Mouse (Mus musculus): ENCODE data around the gene Vasp. TPM values are rescaled to one million over a fixed set of nuclear protein-coding genes. Genes with fewer than 3 reads are reported as not detected.

Vasp gene
- polyA plus RNA-seq, 1 experiment from 2014 or later: 45.6 TPM

GRCm38 (mm10) chr7:19302264-19303045 is 30.8 kb upstream of the Vasp start:
- DNase-seq (no peak), ATAC-seq (ENCODE audit: low read depth) (no peak)
- Histone ChIP-seq H3K27me3 (peaks cover 63% of the 10 kb centered on the region), H3K9me3 (replicated peaks) (no peaks in the 10 kb centered on the region), H3K9ac (no peak overlapping the region), H3K4me2 (peak overlapping the region; percentile 23; the same call in 1 of the 2 replicates), H3K4me3 (replicated peaks) (no peak overlapping the region), H3K36me3 (no peaks in the 10 kb centered on the region), H3K4me1 (replicated peaks) (peaks cover 24% of the 10 kb centered on the region), H3K27ac (no peak overlapping the region)
- WGBS (ENCODE audit: insufficient replicate concordance): 42% methylated on average over 13 of the region's 13 CpGs

GRCm38 (mm10) chr7:19301461-19302263 is 30.0 kb upstream of the Vasp start:
- WGBS (ENCODE audit: insufficient replicate concordance): 12% methylated on average over 16 of the region's 16 CpGs

GRCm38 (mm10) chr7:19300501-19301421 is 29.1 kb upstream of the Vasp start:
- Histone ChIP-seq H3K9ac (0 out of 2 replicates have a peak overlapping the region, but pooled peaks have one; percentile 36), H3K36me3 (no peaks in the 10 kb centered on the region), H3K4me1 (replicated peaks) (peaks cover 28% of the 10 kb centered on the region), H3K27ac (no peak overlapping the region), H3K9me3 (replicated peaks) (no peaks in the 10 kb centered on the region), H3K4me2 (peak overlapping the region; percentile 35), H3K27me3 (peaks cover 46% of the 10 kb centered on the region), H3K4me3 (replicated peaks) (peak overlapping the region; percentile 50)
- DNase-seq (peak; percentile 43), ATAC-seq (ENCODE audit: low read depth) (peak; percentile 85)
- WGBS (ENCODE audit: insufficient replicate concordance): under 1% methylated on average over 29 of the region's 29 CpGs

More at GRCm38 (mm10) chr7:19301461-19302263, 30.0 kb upstream of the Vasp start:
- DNase-seq (no peak), ATAC-seq (ENCODE audit: low read depth) (no peak)
- Histone ChIP-seq H3K9ac (peak overlapping the region; percentile 44), H3K27ac (no peak overlapping the region), H3K4me1 (replicated peaks) (peaks cover 24% of the 10 kb centered on the region), H3K9me3 (replicated peaks) (no peaks in the 10 kb centered on the region), H3K4me2 (peak overlapping the region; percentile 23), H3K4me3 (replicated peaks) (peak overlapping the region; percentile 10), H3K36me3 (no peaks in the 10 kb centered on the region), H3K27me3 (peaks cover 55% of the 10 kb centered on the region)

- Histone ChIP-seq H3K9me3 (replicated peaks) (no peaks in the 10 kb centered on the region), H3K4me2 (no peak overlapping the region), H3K27ac (no peak overlapping the region), H3K9ac (no peak overlapping the region), H3K36me3 (no peaks in the 10 kb centered on the region), H3K4me3 (replicated peaks) (no peak overlapping the region), H3K27me3 (peaks cover 30% of the 10 kb centered on the region), H3K4me1 (replicated peaks) (peaks cover 27% of the 10 kb centered on the region)
- ATAC-seq (ENCODE audit: low read depth) (no peak), DNase-seq (no peak)
- WGBS (ENCODE audit: insufficient replicate concordance): 18% methylated on average over 3 of the region's 3 CpGs
Observed at GRCm38 (mm10) chr7:19299194-19299593, 27.6 kb upstream of the Vasp start.

- 78% methylated on average over 5 of the region's 5 CpGs for WGBS (ENCODE audit: insufficient replicate concordance)
- Histone ChIP-seq H3K4me2 (no peak overlapping the region), H3K4me3 (replicated peaks) (no peak overlapping the region), H3K9ac (no peak overlapping the region), H3K4me1 (replicated peaks) (peaks cover 29% of the 10 kb centered on the region), H3K27me3 (peaks cover 16% of the 10 kb centered on the region), H3K9me3 (replicated peaks) (no peaks in the 10 kb centered on the region), H3K36me3 (no peaks in the 10 kb centered on the region), H3K27ac (no peak overlapping the region)
- ATAC-seq (ENCODE audit: low read depth) (no peak), DNase-seq (no peak)
Observed at GRCm38 (mm10) chr7:19297794-19298193, 26.2 kb upstream of the Vasp start.

GRCm38 (mm10) chr7:19297034-19297433 is 25.4 kb upstream of the Vasp start:
- peaks cover 35% of the 10 kb centered on the region for H3K4me1 ChIP-seq (replicated peaks)
- no peak overlapping the region for H3K27ac ChIP-seq
- no peaks in the 10 kb centered on the region for H3K36me3 ChIP-seq
- 72% methylated on average over 6 of the region's 6 CpGs for WGBS (ENCODE audit: insufficient replicate concordance)
- no peaks in the 10 kb centered on the region for H3K9me3 ChIP-seq (replicated peaks)
- ATAC-seq (ENCODE audit: low read depth) (no peak), DNase-seq (no peak)
- no peak overlapping the region for H3K4me2 ChIP-seq
- peaks cover 9% of the 10 kb centered on the region for H3K27me3 ChIP-seq
- no peak overlapping the region for H3K9ac ChIP-seq
- no peak overlapping the region for H3K4me3 ChIP-seq (replicated peaks)

- DNase-seq (peak; percentile 81), ATAC-seq (ENCODE audit: low read depth) (peak; percentile 47)
- H3K9me3 ChIP-seq (replicated peaks): no peaks in the 10 kb centered on the region
- H3K9ac ChIP-seq: peak overlapping the region; percentile 61
- H3K4me3 ChIP-seq (replicated peaks): peak overlapping the region; percentile 55
- no peaks in the 10 kb centered on the region for H3K36me3 ChIP-seq
- H3K27me3 ChIP-seq: no peaks in the 10 kb centered on the region
- peak overlapping the region; percentile 76 for H3K4me2 ChIP-seq
- H3K4me1 ChIP-seq (replicated peaks): peaks cover 42% of the 10 kb centered on the region
- 10% methylated on average over 21 of the region's 22 CpGs for WGBS (ENCODE audit: insufficient replicate concordance)
- no peak overlapping the region for H3K27ac ChIP-seq
Observed at GRCm38 (mm10) chr7:19295503-19296185, 24.0 kb upstream of the Vasp start.

GRCm38 (mm10) chr7:19290969-19291596 is 19.5 kb upstream of the Vasp start:
- DNase-seq (no peak), ATAC-seq (ENCODE audit: low read depth) (peak; percentile 78)
- Histone ChIP-seq H3K4me3 (replicated peaks) (peak overlapping the region; percentile 62), H3K9me3 (replicated peaks) (no peaks in the 10 kb centered on the region), H3K4me2 (peak overlapping the region; percentile 88), H3K4me1 (replicated peaks) (peaks cover 44% of the 10 kb centered on the region), H3K27me3 (peaks cover 16% of the 10 kb centered on the region), H3K27ac (peak overlapping the region; percentile 75), H3K9ac (peak overlapping the region; percentile 61), H3K36me3 (no peaks in the 10 kb centered on the region)
- under 1% methylated on average over 20 of the region's 20 CpGs for WGBS (ENCODE audit: insufficient replicate concordance)

GRCm38 (mm10) chr7:19284763-19285162 is 13.1 kb upstream of the Vasp start:
- H3K36me3 ChIP-seq: no peaks in the 10 kb centered on the region
- ATAC-seq (ENCODE audit: low read depth): no peak
- peaks cover 30% of the 10 kb centered on the region for H3K4me1 ChIP-seq (replicated peaks)
- H3K27ac ChIP-seq: no peak overlapping the region
- H3K4me3 ChIP-seq (replicated peaks): no peak overlapping the region
- WGBS (ENCODE audit: insufficient replicate concordance): 10% methylated on average over 4 of the region's 4 CpGs
- H3K9me3 ChIP-seq (replicated peaks): no peaks in the 10 kb centered on the region
- H3K9ac ChIP-seq: no peak overlapping the region
- no peak for DNase-seq
- no peak overlapping the region for H3K4me2 ChIP-seq
- H3K27me3 ChIP-seq: peaks cover 65% of the 10 kb centered on the region

GRCm38 (mm10) chr7:19283406-19283804 is 11.8 kb upstream of the Vasp start:
- peaks cover 79% of the 10 kb centered on the region for H3K27me3 ChIP-seq
- peak overlapping the region; percentile 98 for H3K4me2 ChIP-seq
- H3K9me3 ChIP-seq (replicated peaks): no peaks in the 10 kb centered on the region
- peak overlapping the region; percentile 64 for H3K4me3 ChIP-seq (replicated peaks)
- 31% methylated on average over 14 of the region's 14 CpGs for WGBS (ENCODE audit: insufficient replicate concordance)
- H3K36me3 ChIP-seq: no peaks in the 10 kb centered on the region
- peaks cover 38% of the 10 kb centered on the region for H3K4me1 ChIP-seq (replicated peaks)
- H3K27ac ChIP-seq: no peak overlapping the region
- H3K9ac ChIP-seq: peak overlapping the region; percentile 73
- ATAC-seq (ENCODE audit: low read depth) (no peak), DNase-seq (no peak)
